Mouse (Mus musculus): Measurements from ENCODE around the gene Emc7. TPM values are rescaled to one million over a fixed set of nuclear protein-coding genes. Genes with fewer than 3 reads are reported as not detected.

The Emc7 gene
- total RNA-seq, 1 experiment from 2014 or later = 9.9 TPM

DNA sequence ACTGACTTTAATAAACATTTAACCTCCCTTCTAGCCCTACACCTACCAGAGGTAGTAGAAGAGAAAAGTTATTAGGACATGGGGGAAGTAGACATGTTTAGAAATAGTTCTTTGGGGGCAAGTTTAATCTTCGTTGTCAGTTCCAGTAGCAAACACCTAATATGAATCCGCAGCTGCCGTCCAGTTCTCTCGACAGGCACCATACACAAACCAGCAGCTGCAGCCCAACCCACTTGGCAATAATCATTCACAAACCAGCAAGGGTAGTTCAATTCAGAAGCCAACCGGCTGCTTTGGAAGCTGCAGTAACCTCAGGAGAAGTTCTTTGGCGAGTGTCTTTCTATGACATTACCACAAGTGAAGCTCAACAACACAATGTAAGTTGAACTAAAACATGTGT lies 49.2 kb downstream of the Emc7 start:
- ATAC-seq (replicated peaks in 1 of 2; ENCODE audit: insufficient read depth in 1 of 2, low FRiP score in 2 of 2, low TSS enrichment in 1 of 2, low read depth in 1 of 2, poor library complexity in 2 of 2, severe bottlenecking in 2 of 2) = no peak

DNA sequence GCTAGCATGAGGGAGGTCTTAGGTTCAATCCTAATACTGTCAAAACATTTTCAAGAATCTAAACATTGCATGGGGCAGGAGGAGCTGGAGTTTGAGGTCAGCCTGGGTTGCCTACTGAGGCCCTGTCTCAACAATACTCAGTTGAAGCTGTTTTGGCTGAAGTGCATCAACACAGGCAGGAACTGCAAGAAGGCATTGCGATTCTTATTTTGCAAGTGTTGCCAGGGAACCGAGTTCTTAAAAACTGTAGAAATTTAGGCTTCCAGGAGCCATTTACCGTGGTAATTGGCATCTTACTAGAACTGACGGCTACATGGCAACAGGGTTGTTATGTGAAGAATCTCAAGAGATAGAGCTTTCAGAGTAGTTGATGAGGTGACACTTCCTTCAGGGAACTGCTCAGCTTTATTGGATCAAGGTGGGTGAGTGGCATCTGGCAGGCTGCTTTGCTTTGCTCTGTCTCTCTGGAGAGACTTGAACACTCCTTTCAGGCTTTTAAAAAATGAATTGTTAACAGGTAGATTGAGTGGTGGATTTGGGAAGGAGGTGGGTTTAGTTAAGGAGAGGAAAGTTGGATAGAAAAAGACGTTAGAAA lies 52.1 kb downstream of the Emc7 start:
- ATAC-seq (replicated peaks in 1 of 2; ENCODE audit: insufficient read depth in 1 of 2, low FRiP score in 2 of 2, low TSS enrichment in 1 of 2, low read depth in 1 of 2, poor library complexity in 2 of 2, severe bottlenecking in 2 of 2) = no peak

- ATAC-seq (replicated peaks in 1 of 2; ENCODE audit: insufficient read depth in 1 of 2, low FRiP score in 2 of 2, low TSS enrichment in 1 of 2, low read depth in 1 of 2, poor library complexity in 2 of 2, severe bottlenecking in 2 of 2) = no peak
Observed at GRCm38 (mm10) chr2:112507444-112507843, 52.6 kb downstream of the Emc7 start.

DNA sequence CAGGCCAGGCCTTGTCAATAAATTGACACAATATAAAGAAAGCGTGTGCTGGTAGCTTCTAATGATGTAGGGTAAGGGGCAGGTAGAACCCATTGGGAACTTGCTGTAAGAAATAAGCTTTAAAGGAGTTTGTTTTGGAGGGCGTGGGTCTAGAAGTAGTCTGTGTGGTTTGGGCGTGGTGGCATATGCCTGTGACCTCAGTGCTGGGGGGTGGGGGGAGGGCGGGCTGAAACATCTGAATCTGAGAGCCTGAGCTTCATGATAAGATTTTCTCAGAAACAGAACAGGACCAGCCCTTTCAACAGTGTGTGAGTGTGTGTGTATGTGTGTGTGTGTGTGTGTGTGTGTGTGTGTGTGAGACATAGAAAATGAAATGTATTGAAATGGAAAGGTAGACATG lies 55.3 kb downstream of the Emc7 start:
- ATAC-seq (replicated peaks in 1 of 2; ENCODE audit: insufficient read depth in 1 of 2, low FRiP score in 2 of 2, low TSS enrichment in 1 of 2, low read depth in 1 of 2, poor library complexity in 2 of 2, severe bottlenecking in 2 of 2) = peak in 1 of 2 experiments; percentile 53; a peak in 2 of 4 replicates

GRCm38 (mm10) chr2:112513036-112513435 lies 58.2 kb downstream of the Emc7 start:
- ATAC-seq (replicated peaks in 1 of 2; ENCODE audit: insufficient read depth in 1 of 2, low FRiP score in 2 of 2, low TSS enrichment in 1 of 2, low read depth in 1 of 2, poor library complexity in 2 of 2, severe bottlenecking in 2 of 2) = no peak

DNA sequence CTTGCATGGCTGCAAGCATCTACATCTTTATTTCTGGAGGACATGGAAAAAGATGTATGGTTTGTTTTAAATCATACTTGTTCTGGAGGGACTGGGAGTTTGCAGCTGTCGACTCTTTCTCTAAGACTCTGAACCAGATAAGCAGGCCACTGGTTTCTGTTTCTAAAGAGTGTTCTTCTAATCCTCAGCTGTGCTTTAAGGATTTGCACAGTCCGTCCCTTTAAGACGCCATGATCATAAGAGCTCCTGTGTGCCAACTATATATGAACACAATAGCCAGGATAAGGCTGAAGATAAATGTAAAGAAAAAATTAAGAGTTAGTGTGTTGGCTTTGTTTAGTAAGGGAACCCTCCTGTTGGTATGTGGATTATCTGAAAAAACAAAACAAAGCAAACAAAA lies 61.9 kb downstream of the Emc7 start:
- ATAC-seq (replicated peaks in 1 of 2; ENCODE audit: insufficient read depth in 1 of 2, low FRiP score in 2 of 2, low TSS enrichment in 1 of 2, low read depth in 1 of 2, poor library complexity in 2 of 2, severe bottlenecking in 2 of 2) = no peak

DNA sequence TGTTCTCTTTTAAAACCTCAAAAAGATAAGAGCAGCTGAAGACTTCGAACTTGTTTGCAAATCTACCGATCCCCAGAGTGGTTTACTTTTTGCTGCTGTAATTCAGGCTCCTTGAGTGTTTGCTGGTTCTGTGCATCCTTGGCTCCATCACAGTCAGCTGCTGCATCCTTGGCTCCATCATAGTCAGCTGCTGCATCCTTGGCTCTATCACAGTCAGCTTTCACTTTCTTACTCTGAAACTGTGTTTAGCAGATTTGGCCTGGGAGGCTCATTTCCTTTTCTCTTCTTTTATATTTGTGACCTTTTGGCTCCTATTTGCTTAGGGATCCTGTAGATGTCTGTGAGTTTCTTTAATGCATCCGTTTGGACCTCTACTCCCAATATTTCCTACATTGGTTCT lies 62.4 kb downstream of the Emc7 start:
- ATAC-seq (replicated peaks in 1 of 2; ENCODE audit: insufficient read depth in 1 of 2, low FRiP score in 2 of 2, low TSS enrichment in 1 of 2, low read depth in 1 of 2, poor library complexity in 2 of 2, severe bottlenecking in 2 of 2) = no peak

DNA sequence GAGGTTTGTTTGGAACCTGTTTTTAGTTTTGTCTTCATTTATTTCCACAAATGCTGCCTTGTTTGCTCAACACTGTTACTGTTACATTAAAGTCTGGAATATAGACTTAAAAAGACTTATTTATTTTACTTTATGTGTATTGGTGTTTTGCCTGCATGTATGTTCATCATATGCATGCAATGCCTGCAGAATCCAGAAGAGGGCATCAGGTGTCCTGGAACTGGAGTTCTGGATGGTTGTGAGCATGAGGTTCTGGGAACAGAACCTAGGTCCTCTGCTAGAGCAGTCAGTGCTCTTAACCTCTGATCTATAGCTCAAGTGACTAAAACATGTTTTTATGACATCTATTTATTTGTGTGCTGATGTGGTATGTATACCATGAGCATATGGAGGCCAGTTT lies 63.7 kb downstream of the Emc7 start:
- no peak for ATAC-seq (replicated peaks in 1 of 2; ENCODE audit: insufficient read depth in 1 of 2, low FRiP score in 2 of 2, low TSS enrichment in 1 of 2, low read depth in 1 of 2, poor library complexity in 2 of 2, severe bottlenecking in 2 of 2)

GRCm38 (mm10) chr2:112520526-112521482 lies 66.0 kb downstream of the Emc7 start:
- no peak for ATAC-seq (replicated peaks in 1 of 2; ENCODE audit: insufficient read depth in 1 of 2, low FRiP score in 2 of 2, low TSS enrichment in 1 of 2, low read depth in 1 of 2, poor library complexity in 2 of 2, severe bottlenecking in 2 of 2)

Other genes with a start within 250 kb of the Emc7 start
- 7.8 and 22.5 TPM in 2 replicates for gene Lpcat4, start 215.5 kb upstream of the Emc7 start, total RNA-seq (2017)
- not detected in 2 replicates for gene Nutm1, start 195.7 kb upstream of the Emc7 start, total RNA-seq (2017)
- 109 and 165 TPM in 2 replicates for gene Nop10, start 193.1 kb upstream of the Emc7 start, total RNA-seq (2017)
- 95.7 and 126 TPM in 2 replicates for gene Slc12a6, start 189.2 kb upstream of the Emc7 start, total RNA-seq (2017)
- not detected in 2 replicates for gene Gm21985, start 188.7 kb upstream of the Emc7 start, total RNA-seq (2017)
- 48.9 and 54.9 TPM in 2 replicates for gene Emc4, start 87.0 kb upstream of the Emc7 start, total RNA-seq (2017)
- gene Katnbl1, start 75.8 kb upstream of the Emc7 start, total RNA-seq (2017) = 20.3 and 21.7 TPM in 2 replicates
- gene Chrm5, start 25.8 kb downstream of the Emc7 start, total RNA-seq (2017) = not detected in 2 replicates
- gene Aven, start 38.0 kb downstream of the Emc7 start, total RNA-seq (2017) = 27.4 and 40.3 TPM in 2 replicates

Measured in hematopoietic stem cell, adult 5-6 weeks (primary cell).